Mouse (Mus musculus) limb, embryonic 10.5 days (tissue): Measurements from ENCODE around the gene Zfp941. TPM values are rescaled to one million over a fixed set of nuclear protein-coding genes. Genes with fewer than 3 reads are reported as not detected.

ENCODE experiments used
- DNase-seq: peaks from one replicate; pipeline ENCODE4 v3.0.0-alpha.2; 2017; ENCODE audit warnings: low spot score
- H3K27ac ChIP-seq: fragments of 300-500 bp; sonication (generic); 2 replicates; pipeline ENCODE4 v1.5.1; 2016; ENCODE audit warnings: mild to moderate bottlenecking
- H3K27me3 ChIP-seq: fragments of 300-500 bp; sonication (generic); 2 replicates; pipeline ENCODE4 v1.6.1; 2016; ENCODE audit warnings: low read depth, mild to moderate bottlenecking; ENCODE audit not compliant: poor library complexity, severe bottlenecking
- H3K36me3 ChIP-seq: fragments of 300-500 bp; sonication (generic); 2 replicates; pipeline ENCODE4 v1.6.1; 2016; ENCODE audit warnings: mild to moderate bottlenecking, moderate library complexity
- H3K4me1 ChIP-seq: fragments of 300-500 bp; sonication (generic); 2 replicates; pipeline ENCODE4 v1.6.1; 2016
- H3K4me3 ChIP-seq: fragments of 300-500 bp; sonication (generic); 2 replicates; pipeline ENCODE4 v1.5.1; 2016; ENCODE audit warnings: mild to moderate bottlenecking, moderate library complexity
- H3K9me3 ChIP-seq: fragments of 300-500 bp; sonication (generic); replicated peaks from 2 replicates; pipeline ENCODE4 v1.6.1; 2016; ENCODE audit warnings: mild to moderate bottlenecking
- WGBS: fragments of 180-500 bp; shearing (Covaris S2); methylation state at CpG from one replicate; pipeline ENCODE4 v1.1.7; 2016; 5-methylcytosine and 5-hydroxymethylcytosine counted together
- polyA plus RNA-seq: library from polyadenylated mRNA; unstranded; fragments of >200 nt; fragmentation: Nextera tagmentation; extraction: Ambion mirVana; gene quantifications from 2 replicates; pipeline ENCODE4 v1.2.1, GENCODE M21; 2016

The Zfp941 gene
- polyA plus RNA-seq, 1 experiment from 2014 or later = 2.1 TPM

DNA sequence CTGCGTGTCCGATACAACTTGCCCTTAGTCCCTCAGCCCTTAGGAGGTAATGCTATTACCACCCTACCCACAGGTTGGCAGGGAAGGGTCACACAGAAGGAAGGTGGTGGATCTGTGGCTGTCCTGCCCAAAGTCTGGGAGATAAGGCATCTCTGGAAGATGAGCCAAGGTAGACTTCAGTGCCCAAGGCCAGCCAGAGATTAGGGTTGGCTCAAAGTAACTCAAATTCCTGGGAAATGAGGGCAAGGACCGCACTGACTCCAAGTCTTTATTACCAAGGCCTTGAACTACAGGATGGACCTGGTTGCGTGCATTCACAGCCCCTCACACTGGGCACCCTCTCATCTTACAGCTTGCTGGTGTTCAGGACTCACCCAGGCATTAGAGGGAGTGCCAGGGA, 29.9 kb upstream of the Zfp941 start:
- Histone ChIP-seq H3K4me3 (no peak overlapping the region), H3K27ac (no peak overlapping the region), H3K9me3 (no peaks in the 10 kb centered on the region), H3K4me1 (peaks cover 18% of the 10 kb centered on the region), H3K27me3 (no peaks in the 10 kb centered on the region), H3K36me3 (peaks cover 38% of the 10 kb centered on the region)
- 93% methylated on average over 4 of the region's 4 CpGs for WGBS
- no peak for DNase-seq

DNA sequence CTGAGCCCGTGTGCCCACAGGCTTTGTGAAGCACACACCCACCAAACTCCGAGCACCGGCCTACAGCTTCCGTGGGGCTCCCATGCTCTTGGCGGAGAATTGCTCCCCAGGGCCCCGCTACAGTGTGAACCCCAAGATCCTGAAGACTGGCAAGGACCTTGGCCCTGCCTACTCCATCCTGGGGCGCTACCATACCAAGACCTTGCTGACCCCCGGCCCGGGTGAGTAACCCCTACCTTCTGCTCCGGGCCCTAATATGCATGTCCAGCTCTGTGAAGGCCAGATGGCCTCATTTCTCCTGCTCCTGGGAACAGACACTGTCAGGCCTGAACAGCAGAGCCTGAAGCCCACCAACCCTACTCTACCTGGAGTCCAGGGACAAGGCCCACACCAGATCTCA, 26.6 kb upstream of the Zfp941 start:
- 91% methylated on average over 10 of the region's 10 CpGs for WGBS
- H3K36me3 ChIP-seq = peaks cover 24% of the 10 kb centered on the region
- no peak for DNase-seq
- no peak overlapping the region for H3K27ac ChIP-seq
- peaks cover 8% of the 10 kb centered on the region for H3K27me3 ChIP-seq
- no peak overlapping the region for H3K4me3 ChIP-seq
- H3K9me3 ChIP-seq = no peaks in the 10 kb centered on the region
- H3K4me1 ChIP-seq = peaks cover 9% of the 10 kb centered on the region

DNA sequence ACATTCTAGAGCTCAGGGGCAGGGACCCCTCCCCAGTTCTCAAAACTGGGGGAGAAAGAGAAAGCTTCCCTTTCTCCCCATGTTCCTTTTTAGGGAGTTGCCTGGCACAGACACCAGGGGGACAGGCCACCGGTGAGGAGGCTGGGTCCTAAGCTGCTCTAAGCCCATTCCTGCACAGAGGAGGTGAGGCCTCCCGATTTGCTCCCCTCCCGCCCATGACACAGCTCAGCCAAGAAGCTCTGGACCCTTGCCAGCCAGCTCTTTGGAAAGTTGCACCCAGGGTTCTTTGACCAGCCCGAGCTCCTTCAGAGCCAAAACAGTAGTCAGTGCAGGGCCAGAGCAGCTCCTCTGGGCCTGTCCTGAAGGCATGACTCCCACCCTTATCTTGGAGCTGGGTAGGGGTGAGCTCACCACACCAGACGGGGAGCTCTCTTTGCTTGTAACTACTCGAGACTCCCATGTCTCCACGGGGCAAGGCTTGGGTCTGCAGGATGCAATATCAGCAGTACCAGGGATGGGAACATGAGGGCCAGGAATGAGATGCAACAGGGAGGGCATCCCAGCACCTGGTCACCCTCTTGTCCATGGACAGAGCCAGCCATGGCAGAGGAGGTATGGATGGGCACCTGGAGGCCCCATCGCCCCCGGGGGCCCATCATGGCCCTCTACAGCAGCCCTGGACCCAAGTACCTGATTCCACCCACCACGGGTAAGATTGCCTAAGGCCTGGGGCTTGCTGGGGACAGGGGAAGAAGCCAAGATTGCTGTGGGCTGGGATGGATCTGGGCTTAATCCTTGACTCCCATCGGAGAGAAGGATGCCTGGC, 26.0 kb upstream of the Zfp941 start, which contains the start of gene Odf3:
TSS of gene Odf3 (plus strand) at position 51 of the 826 bp plus-strand sequence.
- Histone ChIP-seq H3K27me3 (peaks cover 14% of the 10 kb centered on the region), H3K27ac (no peak within 1 kb of the TSS), H3K36me3 (peaks cover 17% of the 10 kb centered on the region), H3K4me3 (no peak within 1 kb of the TSS), H3K4me1 (peaks cover 9% of the 10 kb centered on the region), H3K9me3 (no peaks in the 10 kb centered on the region)
- DNase-seq = no peak
- 73% methylated on average over 11 of the region's 11 CpGs for WGBS

DNA sequence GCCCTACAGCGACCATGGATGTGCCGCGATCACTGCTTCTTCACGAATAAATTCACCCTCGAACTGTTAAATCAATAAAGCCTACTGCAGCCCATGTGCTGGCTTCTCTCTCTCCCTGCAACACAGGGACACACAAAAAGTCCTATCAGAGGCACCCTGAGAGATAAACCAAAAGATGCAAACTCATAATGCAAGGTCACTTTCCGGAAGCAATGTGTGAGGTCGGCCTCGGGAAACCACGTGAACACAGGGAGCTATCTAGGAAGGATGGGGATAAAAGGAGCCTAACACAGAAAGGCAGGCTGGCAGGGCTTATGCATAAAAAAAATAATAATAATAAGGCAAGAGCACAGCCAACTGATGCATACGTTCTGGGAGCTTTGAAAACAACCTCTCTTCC, 24.7 kb upstream of the Zfp941 start:
- H3K36me3 ChIP-seq = peaks cover 4% of the 10 kb centered on the region
- no peak overlapping the region for H3K27ac ChIP-seq
- H3K4me3 ChIP-seq = no peak overlapping the region
- DNase-seq = no peak
- WGBS = 88% methylated on average over 10 of the region's 10 CpGs
- peaks cover 27% of the 10 kb centered on the region for H3K27me3 ChIP-seq
- H3K9me3 ChIP-seq = no peaks in the 10 kb centered on the region
- H3K4me1 ChIP-seq = peaks cover 9% of the 10 kb centered on the region

DNA sequence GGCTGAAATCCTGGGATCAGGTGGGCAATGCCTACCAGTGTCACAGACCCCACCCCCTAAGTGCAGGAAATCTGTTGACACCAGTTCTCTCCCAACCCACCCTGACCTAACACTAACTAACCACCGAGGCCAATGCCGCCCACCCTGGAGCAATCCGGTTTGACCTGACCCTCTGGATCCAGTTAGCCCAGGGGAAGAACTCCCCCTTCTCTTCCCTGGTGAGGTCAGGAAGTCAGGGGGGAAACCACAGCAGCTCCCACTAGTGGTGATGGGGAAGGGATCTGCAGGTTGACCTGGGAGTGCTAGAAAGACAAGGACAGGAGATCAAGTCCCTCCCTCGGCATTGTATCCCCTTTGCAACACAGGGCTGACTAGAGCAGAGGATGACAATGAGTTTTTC, 23.7 kb upstream of the Zfp941 start:
- H3K27ac ChIP-seq = no peak overlapping the region
- no peak overlapping the region for H3K4me3 ChIP-seq
- H3K4me1 ChIP-seq = peaks cover 12% of the 10 kb centered on the region
- peaks cover 37% of the 10 kb centered on the region for H3K27me3 ChIP-seq
- DNase-seq = no peak
- no peaks in the 10 kb centered on the region for H3K36me3 ChIP-seq
- WGBS = 56% methylated on average over 4 of the region's 4 CpGs
- H3K9me3 ChIP-seq = no peaks in the 10 kb centered on the region

DNA sequence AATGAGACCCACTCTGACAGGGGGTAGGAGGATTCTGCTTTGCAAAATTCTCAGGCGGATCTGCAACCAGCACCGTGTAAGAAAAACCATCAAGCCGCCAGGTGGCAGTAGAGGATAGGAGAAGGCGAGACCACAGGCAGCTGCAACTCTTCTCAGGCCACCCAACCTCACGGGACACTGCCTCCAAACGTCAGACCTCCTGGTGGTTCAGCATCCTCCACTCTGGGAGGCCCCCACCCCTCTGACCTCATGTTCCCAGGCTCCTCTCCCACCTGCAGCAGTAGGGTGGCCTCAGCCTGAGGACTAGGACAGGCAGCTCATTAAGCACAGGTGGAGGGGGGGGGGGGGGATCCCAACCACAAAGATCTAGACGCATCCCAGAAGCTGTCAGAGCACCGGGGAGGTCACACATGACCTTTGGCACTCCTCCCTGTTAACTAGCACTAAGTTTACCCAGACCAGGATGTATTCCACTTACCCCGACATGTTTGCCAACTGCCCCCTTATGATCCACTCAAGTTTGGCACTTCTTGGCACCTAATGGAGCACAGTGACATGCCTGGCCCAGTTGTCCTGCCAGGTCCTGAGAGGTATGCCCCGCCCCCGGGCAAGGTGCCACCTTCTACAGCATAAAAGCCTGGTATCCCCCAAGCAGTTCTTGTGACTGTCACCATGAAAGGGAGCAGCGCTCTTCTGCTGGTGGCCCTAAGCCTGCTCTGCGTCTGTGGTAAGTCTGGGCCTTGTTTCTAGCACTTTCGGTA, 23.1 kb upstream of the Zfp941 start, which contains the start of gene Scgb1c1:
TSS of gene Scgb1c1 (plus strand) at position 643 of the 761 bp plus-strand sequence.
- no peak within 1 kb of the TSS for H3K27ac ChIP-seq
- 32% methylated on average over 14 of the region's 14 CpGs for WGBS
- no peak within 1 kb of the TSS for H3K4me3 ChIP-seq
- no peaks in the 10 kb centered on the region for H3K36me3 ChIP-seq
- peak; percentile 93 for DNase-seq
- H3K9me3 ChIP-seq = no peaks in the 10 kb centered on the region
- H3K27me3 ChIP-seq = peaks cover 43% of the 10 kb centered on the region
- H3K4me1 ChIP-seq = peaks cover 12% of the 10 kb centered on the region

DNA sequence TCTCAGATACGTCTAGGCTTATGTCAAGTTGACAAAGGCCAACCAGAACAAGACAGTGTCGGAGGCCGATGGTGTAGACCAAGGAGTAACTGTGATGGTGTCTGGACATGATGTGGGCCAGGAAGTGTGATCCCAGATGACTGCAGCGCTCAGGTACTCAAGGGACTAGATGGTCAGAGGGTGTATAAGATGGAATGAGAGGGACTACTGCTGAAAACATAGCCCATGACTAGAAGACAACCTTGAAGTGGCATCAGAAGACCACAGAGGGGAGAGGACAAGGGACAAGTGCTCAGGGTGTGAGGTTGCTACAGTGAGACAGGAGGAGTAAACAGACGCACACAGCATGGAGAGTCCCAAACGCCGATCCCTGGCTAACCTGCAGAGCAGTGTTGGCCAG, 21.8 kb upstream of the Zfp941 start:
- no peaks in the 10 kb centered on the region for H3K36me3 ChIP-seq
- peaks cover 12% of the 10 kb centered on the region for H3K4me1 ChIP-seq
- no peak for DNase-seq
- H3K9me3 ChIP-seq = no peaks in the 10 kb centered on the region
- WGBS = 78% methylated on average over 7 of the region's 7 CpGs
- no peak overlapping the region for H3K4me3 ChIP-seq
- peaks cover 53% of the 10 kb centered on the region for H3K27me3 ChIP-seq
- no peak overlapping the region for H3K27ac ChIP-seq

DNA sequence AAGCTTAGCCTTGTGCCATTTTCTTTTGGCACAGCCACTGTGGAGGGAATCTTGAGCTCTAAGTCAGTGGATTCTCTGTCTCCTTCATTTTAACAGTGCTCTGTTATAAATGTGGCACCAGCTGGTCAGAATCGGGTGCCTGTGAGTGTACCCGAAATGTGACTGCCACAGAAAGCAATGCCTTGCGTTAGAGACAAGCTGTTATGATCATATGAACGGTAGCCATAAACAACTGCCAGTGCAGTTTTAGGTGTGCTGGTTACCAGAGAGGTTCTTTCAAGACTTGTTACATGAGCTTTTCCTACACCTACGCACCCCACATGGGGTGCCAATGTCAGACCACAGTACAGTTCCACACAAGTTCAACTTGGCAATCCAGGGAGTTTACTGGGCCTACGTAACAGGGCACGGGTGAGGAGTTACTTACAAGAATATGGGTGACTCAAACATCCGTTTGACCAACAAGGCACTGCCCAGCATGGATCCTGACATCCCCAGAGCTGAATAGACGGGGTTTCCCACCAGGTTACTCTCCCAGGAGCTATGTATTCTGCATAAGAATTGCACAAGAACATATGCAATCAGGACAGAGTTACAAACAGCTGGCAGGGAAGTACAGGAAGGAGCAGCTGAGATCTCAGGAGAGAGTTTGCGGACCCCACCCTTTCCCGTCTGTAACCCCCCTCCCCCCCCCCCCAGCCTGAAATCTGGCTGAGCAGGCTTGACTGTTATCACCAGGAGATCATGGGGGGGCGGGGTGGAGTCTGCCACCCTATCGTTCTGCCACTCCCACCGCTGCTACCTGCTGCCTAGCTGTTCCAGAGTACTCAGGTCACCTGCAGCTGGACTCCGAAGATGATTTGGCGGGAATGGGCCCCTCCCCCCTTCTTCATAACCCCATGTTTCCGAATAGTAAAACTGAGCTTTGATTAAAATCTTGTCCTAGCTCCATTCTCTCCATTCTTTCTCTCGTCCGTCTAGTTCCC, 19.1 kb upstream of the Zfp941 start:
- peaks cover 53% of the 10 kb centered on the region for H3K27me3 ChIP-seq
- H3K27ac ChIP-seq = no peak overlapping the region
- H3K4me3 ChIP-seq = no peak overlapping the region
- H3K4me1 ChIP-seq = peaks cover 12% of the 10 kb centered on the region
- no peak for DNase-seq
- H3K36me3 ChIP-seq = no peaks in the 10 kb centered on the region
- no peaks in the 10 kb centered on the region for H3K9me3 ChIP-seq
- 39% methylated on average over 19 of the region's 19 CpGs for WGBS

DNA sequence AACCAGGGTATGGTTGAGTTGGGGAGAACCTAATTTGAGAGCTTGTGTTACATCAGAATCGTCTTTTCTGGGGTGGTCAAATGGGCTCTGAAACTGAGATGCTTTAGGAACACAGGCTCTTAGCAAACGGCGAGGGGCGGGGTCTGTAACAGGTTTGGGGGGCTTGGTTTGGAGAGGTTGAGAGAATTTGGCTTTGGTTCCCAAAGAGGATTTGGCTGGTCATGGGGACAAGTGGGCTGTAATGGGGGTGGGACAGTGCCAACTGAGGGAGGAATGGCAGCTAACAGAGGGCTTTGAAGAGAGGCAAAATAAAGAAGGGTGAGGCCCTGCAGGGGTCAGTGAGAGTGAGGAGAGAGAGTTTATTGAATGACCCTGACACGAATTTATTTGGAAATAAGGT, 17.6 kb upstream of the Zfp941 start:
- H3K4me1 ChIP-seq = peaks cover 7% of the 10 kb centered on the region; the same call in 1 of the 2 replicates
- no peak overlapping the region for H3K4me3 ChIP-seq
- no peak for DNase-seq
- peaks cover 56% of the 10 kb centered on the region for H3K27me3 ChIP-seq
- WGBS = 56% methylated on average over 5 of the region's 5 CpGs
- H3K9me3 ChIP-seq = no peaks in the 10 kb centered on the region
- no peaks in the 10 kb centered on the region for H3K36me3 ChIP-seq
- H3K27ac ChIP-seq = no peak overlapping the region

DNA sequence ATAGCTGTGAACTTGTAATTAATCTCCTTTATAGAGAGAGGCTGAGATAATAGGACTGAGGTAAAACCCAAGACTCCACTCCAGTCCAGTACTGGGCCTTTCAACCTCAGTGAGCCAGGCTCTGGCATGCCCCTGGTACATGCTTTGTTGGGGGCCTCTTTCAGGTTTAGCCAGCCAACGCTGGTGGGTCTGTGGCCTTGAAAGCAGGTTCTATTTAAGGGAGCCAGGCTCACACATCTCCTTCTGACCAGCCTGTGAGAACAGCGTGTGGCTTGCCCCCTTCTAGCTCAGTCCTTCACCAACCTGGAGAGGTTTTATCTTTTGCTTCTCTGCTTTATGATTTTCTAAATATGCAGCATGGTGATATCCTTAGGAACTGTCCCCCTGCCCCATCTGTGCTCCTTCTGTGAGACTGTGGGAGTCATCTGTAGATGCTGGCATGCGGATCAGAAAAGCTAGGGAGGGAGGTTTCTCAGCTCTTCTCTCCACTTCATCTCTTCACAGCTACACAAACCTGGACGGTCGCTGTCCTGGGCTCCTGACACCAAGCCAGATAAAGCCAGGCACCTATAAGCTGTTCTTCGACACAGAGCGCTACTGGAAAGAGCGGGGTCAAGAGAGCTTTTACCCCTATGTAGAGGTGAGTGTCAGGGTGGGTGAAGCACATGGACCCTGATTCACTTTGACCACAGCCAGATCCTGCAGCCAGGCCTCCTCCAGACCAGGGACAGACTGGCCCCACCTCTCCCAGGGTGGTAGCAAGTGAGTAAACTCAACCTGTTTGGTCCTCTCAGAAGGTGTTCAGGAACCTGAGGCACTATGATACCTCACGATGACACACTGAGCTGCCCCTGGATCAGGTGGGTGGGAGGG, 14.5 kb upstream of the Zfp941 start:
- Histone ChIP-seq H3K4me1 (peaks cover 7% of the 10 kb centered on the region; the same call in 1 of the 2 replicates), H3K9me3 (no peaks in the 10 kb centered on the region), H3K27ac (no peak overlapping the region), H3K27me3 (peaks cover 27% of the 10 kb centered on the region), H3K4me3 (no peak overlapping the region), H3K36me3 (no peaks in the 10 kb centered on the region)
- WGBS = 87% methylated on average over 9 of the region's 9 CpGs
- DNase-seq = no peak

DNA sequence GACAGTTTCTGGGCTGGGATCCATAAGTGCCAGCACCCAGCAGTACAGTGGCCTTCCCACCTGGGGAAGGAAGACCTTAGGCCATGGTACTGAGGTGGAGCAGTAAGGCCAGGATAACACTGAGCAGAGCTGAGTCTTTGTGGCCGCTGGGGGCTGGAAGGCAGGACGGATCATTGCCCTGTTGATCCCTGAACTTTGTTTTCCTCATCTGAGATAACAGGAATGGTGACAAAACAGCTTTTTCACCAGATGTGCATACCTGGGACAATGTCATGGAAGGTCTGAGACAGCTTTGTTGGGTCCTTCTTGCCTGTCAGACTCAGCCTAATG, 13.7 kb upstream of the Zfp941 start:
- DNase-seq = no peak
- H3K4me3 ChIP-seq = no peak overlapping the region
- H3K9me3 ChIP-seq = no peaks in the 10 kb centered on the region
- H3K27ac ChIP-seq = no peak overlapping the region
- H3K36me3 ChIP-seq = no peaks in the 10 kb centered on the region
- peaks cover 20% of the 10 kb centered on the region for H3K27me3 ChIP-seq
- H3K4me1 ChIP-seq = peaks cover 4% of the 10 kb centered on the region; the same call in 1 of the 2 replicates
- WGBS = 75% methylated on average over 2 of the region's 2 CpGs
